Mouse (Mus musculus) bone marrow, adult 2 months (tissue): ENCODE results near the gene Rars. TPM values are rescaled to one million over a fixed set of nuclear protein-coding genes. Genes with fewer than 3 reads are reported as not detected.
A peak's percentile ranks its signal among the peaks of the same experiment; 100 is the strongest.
"Not testable (repeated sequence)": the region's sequence is repeated elsewhere in the genome, so short reads cannot be mapped to it uniquely, and the experiment has no call there.

Experiments
- H3K27ac ChIP-seq: fragments of 200-500 bp; 2 replicates; pipeline ENCODE4 v1.5.1; 2012; ENCODE audit warnings: low read depth, mild to moderate bottlenecking, control low read depth, inconsistent platforms, low read length; ENCODE audit not compliant: control insufficient read depth, poor library complexity, insufficient read depth
- H3K4me1 ChIP-seq: fragments of 200-500 bp; 2 replicates; pipeline ENCODE4 v1.6.1; 2011; ENCODE audit warnings: low read length; ENCODE audit not compliant: control insufficient read depth, insufficient read depth
- H3K4me3 ChIP-seq: fragments of 200-500 bp; replicated peaks from 2 replicates; pipeline ENCODE3; 2011; ENCODE audit warnings: mild to moderate bottlenecking, low read depth, low read length, control low read depth; ENCODE audit not compliant: control insufficient read depth
- CTCF ChIP-seq: fragments of 200-500 bp; IDR thresholded peaks from 2 replicates; pipeline ENCODE4 v1.5.1; 2011; ENCODE audit warnings: low read length, control low read depth; ENCODE audit not compliant: control insufficient read depth, insufficient read depth
- POLR2A ChIP-seq: fragments of 200-500 bp; IDR thresholded peaks from 2 replicates; pipeline ENCODE4 v1.6.1; 2011; ENCODE audit warnings: low read depth, mild to moderate bottlenecking, control low read depth, low read length, borderline replicate concordance; ENCODE audit not compliant: control insufficient read depth
- WGBS: fragments of 180-500 bp; shearing (Covaris S2); methylation state at CpG from one replicate; pipeline ENCODE4 v1.1.7; 2018; 5-methylcytosine and 5-hydroxymethylcytosine counted together
- polyA plus RNA-seq: library from polyadenylated mRNA; stranded (reverse); fragments of >200 nt; gene quantifications from 2 replicates; pipeline ENCODE4 v1.2.4, GENCODE M21; 2011; ENCODE audit warnings: low replicate concordance; ENCODE audit not compliant: missing spikeins, insufficient read depth, insufficient read length

Gene Rars
- polyA plus RNA-seq, 1 experiment = 44.1 TPM

DNA sequence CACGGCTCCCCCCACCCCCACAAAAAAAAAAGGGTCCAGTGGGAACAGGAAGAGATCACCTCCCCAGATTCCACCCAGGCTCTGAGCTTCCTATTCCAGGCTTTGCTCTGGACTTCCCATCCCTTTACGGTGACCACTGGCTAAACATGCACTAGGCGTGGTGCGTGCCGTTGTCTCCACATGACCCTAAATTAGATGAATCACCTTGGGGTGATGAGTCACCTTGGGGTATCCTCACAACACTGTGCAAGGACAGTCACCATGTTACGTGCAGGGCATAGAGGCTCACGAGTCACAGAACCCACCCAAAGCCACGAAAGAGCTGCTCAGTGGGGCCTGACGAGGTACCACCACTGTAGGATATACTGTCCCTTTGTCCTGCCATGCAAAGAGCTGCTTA lies 10.0 kb upstream of the Rars start:
- 71% methylated on average over 9 of the region's 9 CpGs for WGBS
- no peak for TF ChIP-seq POLR2A
- no peak for TF ChIP-seq CTCF
- H3K27ac ChIP-seq = no peak overlapping the region

DNA sequence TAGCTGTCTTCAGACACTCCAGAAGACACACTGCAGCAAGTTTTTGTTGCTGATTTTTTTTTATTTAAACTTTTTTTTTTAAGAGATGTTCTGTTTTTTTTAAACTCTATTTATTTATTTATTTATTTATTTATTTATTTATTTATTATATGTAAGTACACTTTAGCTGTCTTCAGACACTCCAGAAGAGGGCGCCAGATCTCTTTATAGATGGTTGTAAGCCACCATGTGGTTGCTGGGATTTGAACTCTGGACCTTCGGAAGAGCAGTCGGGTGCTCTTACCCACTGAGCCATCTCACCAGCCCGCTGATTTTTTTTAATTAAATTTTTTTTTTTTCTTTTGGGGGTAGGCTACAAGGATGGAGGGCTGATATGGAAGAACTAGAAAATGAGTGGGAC lies 8.3 kb upstream of the Rars start:
- 74% methylated on average over 4 of the region's 4 CpGs for whole genome bisulfite sequencing
- not testable (repeated sequence) for H3K4me1 ChIP-seq, H3K4me3 ChIP-seq, H3K27ac ChIP-seq

More for the DNA sequence above, 10.0 kb upstream of the Rars start:
- no peak overlapping the region for H3K4me3 ChIP-seq
- no peaks in the 10 kb centered on the region for H3K4me1 ChIP-seq

DNA sequence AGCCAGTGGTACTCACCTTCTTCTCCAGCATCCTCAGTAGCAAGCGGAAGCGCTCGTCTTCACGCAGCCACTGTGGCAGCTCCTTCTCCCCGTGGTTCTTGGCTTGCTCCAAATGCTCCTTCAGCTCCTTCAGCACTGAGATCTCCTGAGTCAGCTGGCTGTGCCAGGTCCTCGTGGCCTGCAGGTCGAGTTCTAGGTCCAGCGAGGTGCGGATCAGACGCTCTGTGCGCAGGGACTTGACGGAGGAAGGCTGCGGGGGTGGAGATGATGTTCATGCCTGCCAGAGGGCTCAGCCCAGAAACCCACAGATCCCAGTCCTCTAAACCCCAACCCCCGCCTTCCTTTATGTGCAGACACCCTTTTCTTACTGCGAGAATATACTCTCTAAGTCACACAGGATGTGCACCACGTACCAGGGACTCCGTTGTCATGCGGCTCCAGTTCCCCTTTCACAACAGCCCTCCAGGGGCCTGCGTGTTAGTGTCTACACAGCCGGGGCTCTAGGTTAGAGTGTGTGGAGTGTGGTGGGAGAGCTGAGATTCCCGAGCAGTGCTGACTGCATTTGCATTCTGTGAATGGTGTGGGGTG lies 7.5 kb upstream of the Rars start:
- no peak overlapping the region for H3K27ac ChIP-seq
- no peaks in the 10 kb centered on the region for H3K4me1 ChIP-seq
- no peak for TF ChIP-seq POLR2A
- TF ChIP-seq CTCF = no peak
- 43% methylated on average over 21 of the region's 21 CpGs for WGBS
- no peak overlapping the region for H3K4me3 ChIP-seq

DNA sequence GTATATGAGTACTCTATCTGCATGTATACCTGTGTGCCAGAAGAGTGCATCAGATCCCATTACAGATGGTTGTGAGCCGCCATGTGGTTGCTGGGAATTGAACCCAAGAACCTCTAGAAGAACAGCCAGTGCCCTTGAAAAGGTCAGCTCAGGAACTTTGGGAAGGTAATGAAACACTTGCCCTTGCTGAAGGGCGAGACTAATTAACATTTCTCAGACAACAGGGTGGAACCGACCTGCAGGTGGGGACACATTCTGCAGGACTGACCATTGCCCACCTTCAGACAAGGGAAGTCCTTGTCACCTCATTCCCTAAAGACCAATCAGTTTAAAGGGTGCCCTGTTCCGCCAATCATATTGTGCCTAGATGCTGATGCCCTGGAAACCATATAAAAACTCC lies 6.5 kb upstream of the Rars start:
- 85% methylated on average over 4 of the region's 4 CpGs for WGBS
- not testable (repeated sequence) for H3K4me3 ChIP-seq, H3K27ac ChIP-seq, H3K4me1 ChIP-seq

DNA sequence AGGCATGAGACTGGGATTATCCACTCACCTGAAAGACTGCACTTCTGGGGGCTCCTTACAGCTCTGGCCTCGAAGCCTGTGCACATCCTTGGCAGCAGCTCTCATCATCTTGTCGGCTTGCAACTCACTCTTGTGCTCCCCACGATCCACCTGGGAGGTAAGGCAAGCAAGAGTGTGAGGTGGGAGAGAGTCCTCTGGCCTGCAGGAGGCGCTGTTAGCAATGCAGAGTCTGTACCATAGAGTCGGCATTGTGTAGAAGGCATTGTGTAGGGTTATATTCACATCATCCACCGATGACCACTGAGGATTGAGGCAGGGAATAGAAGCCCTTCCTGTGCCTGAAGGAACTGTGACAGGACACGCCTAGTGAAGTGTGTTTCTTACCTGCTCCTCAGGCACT lies 6.0 kb upstream of the Rars start:
- peak; percentile 41 for TF ChIP-seq CTCF
- no peak for TF ChIP-seq POLR2A
- no peak overlapping the region for H3K27ac ChIP-seq
- 71% methylated on average over 7 of the region's 7 CpGs for WGBS
- no peak overlapping the region for H3K4me3 ChIP-seq
- H3K4me1 ChIP-seq = no peaks in the 10 kb centered on the region

DNA sequence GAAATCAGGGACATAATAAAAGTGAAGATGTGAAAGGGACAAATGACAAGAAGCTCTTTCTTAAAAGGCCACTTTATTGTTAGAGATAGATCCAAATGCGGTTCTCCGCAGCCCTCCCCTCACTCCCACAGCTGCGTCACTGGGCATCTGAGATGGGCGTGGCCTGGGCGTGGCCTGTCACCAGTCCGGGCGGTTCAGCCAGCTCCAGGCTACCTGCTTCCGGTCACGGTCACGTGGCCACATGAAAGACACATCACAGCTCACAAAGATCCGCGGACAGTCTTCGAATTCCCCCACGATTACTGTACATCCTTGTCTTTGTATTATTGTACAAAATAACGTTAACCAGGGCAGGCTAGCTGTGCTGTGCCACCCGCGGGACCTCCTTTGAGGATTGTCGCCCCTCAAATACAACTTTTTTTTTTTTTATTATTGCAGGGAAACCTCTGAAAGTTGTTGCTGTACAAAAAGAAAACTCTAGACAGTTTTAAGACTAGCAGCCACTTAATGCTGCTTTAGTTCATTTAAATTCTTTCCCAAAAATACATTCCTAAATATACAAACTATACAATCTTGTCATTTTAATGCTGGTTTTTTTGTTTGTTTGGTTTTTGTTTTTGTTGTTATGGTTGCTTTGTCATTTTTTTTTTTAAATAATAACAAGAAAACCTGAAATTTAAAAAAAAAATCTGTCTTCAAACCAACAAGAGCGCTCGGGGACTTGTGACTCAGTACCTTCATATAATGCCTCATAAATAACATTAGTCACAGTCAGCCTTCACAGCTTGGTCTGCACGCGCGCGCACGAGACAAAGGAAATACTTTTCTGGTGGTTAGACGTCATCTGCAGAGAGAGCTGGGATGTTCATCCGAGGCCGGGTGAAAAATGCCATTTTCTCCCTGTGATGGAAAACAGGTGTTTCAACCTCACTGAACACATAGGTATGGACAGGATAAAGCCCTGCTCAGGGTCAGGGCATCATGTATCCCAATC lies 4.3 kb upstream of the Rars start:
- WGBS = 5% methylated on average over 28 of the region's 28 CpGs
- no peak for TF ChIP-seq CTCF
- TF ChIP-seq POLR2A = peak; percentile 35; the same call in 1 of the 2 replicates
- H3K4me3 ChIP-seq = peak overlapping the region; percentile 48
- no peaks in the 10 kb centered on the region; the same call in 1 of the 2 replicates for H3K4me1 ChIP-seq
- no peak overlapping the region for H3K27ac ChIP-seq

DNA sequence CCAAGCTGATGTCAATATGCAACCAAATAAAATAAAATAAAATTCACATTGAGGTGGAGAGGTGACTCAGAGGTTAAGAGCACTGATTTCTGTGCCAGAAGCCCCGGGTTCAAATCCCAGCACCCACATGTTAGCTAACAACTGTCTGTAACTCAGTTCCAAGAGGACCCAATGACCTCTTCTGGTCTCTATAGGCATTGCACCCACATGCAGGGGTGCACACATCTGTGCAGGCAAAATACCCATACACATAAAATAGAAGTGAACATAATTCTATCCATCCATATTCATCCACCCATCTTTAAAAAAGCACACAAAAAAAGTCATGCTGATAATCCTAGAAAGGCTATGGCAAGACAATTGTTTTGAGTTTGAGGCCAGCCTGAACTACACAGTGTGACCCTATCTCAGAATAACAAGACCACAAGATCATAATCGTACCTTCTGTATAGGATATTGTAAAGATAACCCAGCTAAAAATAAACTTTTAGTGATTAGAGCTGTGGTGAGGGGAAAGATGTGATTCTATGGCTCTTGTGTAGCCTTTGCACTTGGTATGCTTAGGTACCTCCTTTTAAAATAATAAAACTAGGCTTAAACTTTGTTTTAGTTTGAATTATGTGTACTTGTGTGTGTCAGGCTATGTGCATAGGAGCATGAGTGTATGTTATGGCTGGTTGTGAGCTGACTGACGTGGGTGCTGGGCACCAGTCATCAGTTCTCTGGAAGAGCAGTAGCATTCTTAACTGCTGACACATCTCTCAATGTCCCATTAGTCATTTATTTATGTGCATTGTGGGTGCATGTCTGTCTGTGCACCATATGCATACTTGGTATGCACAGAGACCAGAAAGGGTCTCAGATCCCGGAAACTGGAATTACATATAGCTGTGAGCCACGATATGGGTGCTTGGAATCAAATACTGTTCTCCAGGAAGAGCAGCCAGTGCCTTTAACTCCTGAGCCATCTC lies 3.1 kb upstream of the Rars start:
- Histone ChIP-seq H3K4me1 (no peaks in the 10 kb centered on the region; the same call in 1 of the 2 replicates), H3K27ac (no peak overlapping the region), H3K4me3 (no peak overlapping the region)
- 60% methylated on average over 5 of the region's 5 CpGs for WGBS
- TF ChIP-seq CTCF = no peak
- no peak for TF ChIP-seq POLR2A

DNA sequence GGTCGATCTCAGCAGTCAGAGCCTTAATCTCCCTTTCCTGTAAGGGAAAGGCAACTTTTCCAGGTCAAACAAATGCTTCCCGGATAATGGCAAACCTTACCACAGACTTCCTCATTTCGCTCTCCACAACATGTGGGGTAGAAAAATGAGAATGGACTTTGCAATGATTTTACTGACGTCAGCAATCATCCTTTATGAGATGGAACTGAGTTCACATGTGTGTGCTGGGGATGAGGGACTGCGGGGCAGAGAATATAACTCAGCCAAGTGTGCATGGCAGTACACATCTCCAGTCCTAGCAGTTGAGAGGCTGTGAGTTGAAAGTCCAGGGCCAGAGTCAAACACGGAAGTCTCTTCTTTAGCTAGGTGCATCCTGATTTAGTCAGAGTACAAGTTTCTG lies 1.0 kb downstream of the Rars start:
- no peak overlapping the region for H3K4me3 ChIP-seq
- H3K27ac ChIP-seq = no peak overlapping the region
- no peaks in the 10 kb centered on the region; the same call in 1 of the 2 replicates for H3K4me1 ChIP-seq
- TF ChIP-seq CTCF (no peak), POLR2A (no peak)
- WGBS = 34% methylated on average over 6 of the region's 6 CpGs
